Mouse (Mus musculus): ENCODE data around the gene Hyal1.

The Hyal1 gene

GRCm38 (mm10) chr9:107617461-107617860 is 40.7 kb downstream of the Hyal1 start:
- DNase-seq (ENCODE audit: low spot score): no peak

GRCm38 (mm10) chr9:107618098-107618497 is 41.4 kb downstream of the Hyal1 start:
- DNase-seq (ENCODE audit: low spot score): no peak

DNA sequence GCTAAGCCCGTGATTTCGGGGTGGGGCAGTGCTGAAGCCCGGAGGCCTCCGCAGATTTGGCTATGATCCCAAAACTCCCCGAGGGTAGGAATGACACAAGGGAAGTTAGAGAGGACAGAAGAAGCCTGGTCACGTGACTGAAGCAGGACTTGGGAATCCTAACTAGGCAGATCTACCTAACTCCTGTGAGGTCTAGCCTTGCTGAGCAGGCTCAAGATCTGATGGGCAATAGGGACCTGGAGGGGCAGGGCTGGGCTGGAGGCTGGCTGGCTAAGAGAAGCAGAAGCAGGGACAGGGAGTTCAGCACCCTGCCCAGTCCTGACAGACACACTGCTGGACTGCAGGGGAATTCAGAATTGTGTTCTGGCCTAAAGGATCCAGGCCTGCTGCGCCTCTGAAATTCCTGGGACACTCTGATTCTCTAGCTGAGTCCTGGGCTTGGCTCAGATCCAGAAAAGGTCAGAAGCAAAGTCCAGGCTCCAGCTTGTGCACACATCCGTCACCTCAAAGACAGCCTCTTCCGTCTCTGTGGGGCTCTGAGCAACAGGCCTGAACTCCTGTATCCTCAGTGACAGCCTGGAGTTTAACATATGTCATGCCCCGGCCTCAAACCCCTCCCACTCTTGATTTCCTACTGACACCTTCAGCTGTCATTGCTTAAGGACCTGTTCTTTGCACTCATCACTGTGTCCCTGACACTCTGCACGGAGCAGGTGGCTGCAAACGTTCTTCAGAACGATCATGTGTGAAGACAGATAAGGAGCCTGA is 42.2 kb downstream of the Hyal1 start:
- no peak for DNase-seq (ENCODE audit: low spot score)

DNA sequence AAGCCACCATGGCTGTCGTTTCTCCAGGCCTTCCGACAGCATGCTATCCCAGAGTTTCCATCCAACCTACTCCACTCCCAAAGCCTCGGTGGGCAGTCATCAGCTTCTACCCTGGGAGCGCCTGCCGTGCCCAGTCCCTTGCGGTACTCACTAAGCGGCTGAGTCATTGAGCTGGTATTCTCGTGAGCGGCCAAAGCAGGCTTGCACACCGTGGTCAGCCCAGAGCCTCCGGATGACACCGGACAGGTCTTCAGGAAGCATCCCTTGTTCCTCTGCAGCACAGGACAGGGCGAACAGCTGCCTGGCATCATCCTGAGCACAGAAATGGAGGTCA is 42.8 kb downstream of the Hyal1 start:
- DNase-seq (ENCODE audit: low spot score): no peak

- DNase-seq (ENCODE audit: low spot score): no peak
These were observed 44.2 kb downstream of the Hyal1 start for GRCm38 (mm10) chr9:107620954-107621353.

DNA sequence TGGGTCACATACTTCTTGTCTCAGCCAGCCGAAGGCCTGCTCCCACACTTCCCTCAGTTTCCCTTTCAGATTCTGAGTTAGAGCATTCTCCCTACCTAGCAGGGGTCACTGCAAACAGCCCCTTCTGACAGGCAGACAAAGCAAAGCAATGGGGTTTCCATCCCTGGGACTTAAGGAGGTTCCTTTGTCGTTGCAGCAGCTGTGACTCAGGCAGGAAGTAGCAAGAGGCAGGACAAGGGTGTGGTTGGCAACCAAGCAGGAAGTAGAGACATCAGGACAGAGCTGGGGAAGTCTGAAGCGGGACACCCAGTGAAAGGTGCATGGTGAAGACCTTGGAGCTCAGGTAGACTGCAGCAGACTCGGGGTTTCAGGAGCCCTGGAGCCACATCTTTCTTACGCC is 47.8 kb downstream of the Hyal1 start:
- no peak for DNase-seq (ENCODE audit: low spot score)

- DNase-seq (ENCODE audit: low spot score): no peak
These were observed 48.2 kb downstream of the Hyal1 start for GRCm38 (mm10) chr9:107624951-107625350.

DNA sequence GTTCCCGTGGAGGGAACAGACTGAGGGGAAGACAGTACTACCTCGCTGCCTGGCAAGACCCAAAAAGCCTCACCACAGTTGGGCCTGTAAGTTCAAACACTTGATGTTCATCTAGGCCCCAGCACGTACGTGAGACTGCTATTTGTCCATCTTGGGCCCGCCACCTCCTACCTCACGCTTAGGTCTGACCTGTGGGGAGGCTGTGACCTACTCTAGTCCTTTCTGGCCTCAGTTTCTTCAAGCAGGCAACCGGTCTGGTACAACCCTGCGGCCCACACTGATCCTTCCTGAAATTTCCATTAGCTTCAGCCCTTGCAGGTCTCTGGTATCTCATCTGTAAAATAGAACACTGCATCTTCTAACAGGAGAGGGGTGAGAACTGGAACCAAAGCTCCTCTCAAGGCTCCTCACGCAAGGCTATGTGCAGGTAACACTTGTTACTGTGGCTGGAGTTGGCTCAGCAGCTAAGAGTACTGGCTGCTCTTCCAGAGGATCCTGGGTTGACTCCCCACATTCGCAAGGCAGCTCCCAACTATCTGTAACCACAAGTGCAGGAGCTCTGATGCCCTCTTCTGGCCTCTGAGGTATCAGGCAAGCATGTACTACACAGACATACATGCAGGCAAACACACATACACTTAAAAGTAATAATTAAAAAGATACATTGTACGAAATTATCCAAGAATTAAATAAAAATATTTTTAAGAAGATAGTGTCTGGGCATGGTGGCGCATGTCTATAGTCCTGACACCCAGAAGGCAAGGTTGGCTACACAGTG is 48.8 kb downstream of the Hyal1 start:
- DNase-seq (ENCODE audit: low spot score): no peak

DNA sequence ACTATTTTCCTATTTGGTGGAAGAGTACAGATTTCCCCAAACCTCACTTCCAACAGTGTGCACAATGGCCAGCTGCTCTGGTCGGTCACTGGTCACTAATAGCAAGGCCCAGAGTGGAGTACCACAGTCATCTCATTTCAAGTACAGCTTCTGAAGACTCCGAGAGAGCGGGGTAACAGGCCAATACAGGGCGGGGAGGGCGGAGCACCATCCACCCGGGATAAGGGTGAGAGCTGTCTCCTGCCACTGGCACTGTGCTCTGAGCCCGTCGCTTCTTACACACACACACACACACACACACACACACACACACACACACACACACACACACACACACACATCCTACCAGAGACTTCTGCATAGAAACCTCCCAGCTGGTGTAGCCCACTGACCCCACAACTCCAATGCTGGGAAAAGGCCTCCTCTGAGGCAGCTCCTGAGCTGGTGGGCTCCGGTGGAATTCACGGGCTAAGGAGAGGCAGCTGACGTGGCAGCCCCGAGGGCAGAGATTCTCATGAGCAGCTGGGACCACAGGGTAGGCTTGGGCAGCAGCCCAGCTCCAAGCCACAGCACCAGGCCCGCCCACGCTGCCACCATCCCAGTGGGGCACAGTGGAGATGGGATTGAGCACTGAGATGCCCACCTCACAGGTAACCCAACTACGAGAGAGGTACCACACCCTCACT is 49.6 kb downstream of the Hyal1 start:
- no peak for DNase-seq (ENCODE audit: low spot score)

DNA sequence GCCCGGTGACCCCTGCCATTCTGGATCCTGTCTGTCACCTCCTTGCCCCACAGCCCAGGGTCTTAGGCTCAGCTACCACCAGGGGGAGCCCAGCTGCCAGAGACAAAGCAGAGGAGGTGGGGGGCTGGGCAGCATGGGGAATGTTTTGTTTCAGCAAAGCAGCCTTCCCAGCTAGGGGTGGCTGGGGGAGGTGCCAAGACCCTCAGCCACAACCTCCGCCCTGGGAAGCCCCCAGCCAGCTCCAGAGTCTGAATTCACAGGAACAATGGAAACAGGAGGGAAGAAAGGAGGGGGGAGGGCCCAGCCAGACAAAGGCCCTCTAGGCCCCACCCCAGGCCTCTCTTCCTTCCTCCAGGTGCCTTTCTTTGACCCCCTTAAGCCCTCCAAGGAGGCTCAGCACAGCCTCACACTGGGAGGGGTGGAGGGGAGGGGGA is 50.1 kb downstream of the Hyal1 start:
- peak; percentile 98 for DNase-seq (ENCODE audit: low spot score)

- no peak for DNase-seq (ENCODE audit: low spot score)
These were observed 50.9 kb downstream of the Hyal1 start for GRCm38 (mm10) chr9:107627387-107628255.

DNA sequence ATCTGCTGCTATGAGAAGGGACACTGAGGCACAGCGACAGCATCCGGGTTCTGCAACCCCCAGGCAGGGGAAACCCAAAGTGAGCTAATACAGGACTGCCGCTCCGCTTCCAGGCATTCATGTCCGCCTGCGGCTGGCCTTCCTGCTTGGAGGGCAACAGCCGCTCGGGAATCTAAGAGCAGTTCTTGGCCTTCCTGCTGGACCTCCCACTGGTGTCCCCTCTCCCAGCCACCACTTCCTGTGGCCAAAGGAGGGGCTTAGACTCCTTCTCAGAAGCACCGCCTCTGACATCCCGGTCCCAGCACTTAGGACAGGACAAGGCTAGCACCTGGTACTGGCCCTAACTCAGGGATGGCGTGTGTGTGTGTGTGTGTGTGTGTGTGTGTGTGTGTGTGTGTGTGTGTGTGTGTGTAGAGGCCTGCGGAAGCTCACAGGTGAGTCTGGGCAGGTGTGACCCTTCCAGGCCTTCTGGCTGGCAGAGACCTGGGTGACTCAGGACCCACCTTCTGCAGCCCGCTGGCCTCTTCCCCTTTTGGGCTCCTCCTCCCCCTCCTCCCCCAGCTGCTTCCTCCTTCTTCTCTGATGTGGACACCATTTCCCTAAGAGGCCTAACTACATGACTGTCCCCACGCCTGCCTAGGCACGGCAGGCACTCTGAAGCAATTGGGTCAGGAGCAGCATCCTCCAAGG is 52.1 kb downstream of the Hyal1 start:
- DNase-seq (ENCODE audit: low spot score): peak; percentile 55

DNA sequence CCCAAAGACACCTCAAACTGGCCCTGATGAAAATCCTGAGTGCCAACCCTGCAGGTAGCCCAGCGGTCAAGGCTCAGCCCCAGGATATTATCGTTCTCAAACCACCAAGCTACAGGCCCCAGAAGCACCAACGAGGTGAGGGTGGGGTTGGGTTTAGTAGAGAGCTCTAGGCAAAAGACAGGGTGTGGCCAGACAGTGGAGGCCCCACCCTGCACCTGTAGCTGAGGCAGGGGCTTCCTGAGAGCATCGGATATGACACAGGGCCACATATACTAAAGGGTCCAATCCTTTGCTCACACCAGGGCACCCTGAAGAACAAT is 52.6 kb downstream of the Hyal1 start:
- DNase-seq (ENCODE audit: low spot score): no peak

DNA sequence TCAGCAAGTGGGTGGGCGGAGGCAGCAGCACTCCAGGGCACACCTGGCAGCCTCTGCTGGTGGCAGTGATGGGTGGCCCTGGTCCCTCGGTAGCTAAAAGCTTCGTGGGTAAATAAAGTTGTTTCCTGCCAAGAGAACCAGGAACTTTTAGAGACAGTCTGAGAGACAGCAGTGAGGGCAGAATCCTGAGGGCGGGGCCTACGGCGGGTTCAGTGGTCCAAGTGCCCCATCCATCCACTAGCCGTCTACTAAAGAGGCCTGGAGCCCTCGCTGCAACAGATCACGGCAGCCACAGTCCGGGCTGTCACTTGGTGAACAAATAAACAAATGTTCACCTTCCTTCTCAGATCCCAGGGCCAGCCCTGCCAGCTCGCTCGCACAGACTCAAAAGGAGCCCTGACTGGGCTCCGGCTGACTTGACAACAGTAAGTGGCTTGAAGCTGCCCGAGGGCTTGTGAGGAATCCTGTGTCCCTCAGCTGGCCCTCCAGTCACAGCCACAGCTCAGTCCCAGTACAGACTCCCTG is 53.2 kb downstream of the Hyal1 start:
- peak; percentile 71 for DNase-seq (ENCODE audit: low spot score)

DNA sequence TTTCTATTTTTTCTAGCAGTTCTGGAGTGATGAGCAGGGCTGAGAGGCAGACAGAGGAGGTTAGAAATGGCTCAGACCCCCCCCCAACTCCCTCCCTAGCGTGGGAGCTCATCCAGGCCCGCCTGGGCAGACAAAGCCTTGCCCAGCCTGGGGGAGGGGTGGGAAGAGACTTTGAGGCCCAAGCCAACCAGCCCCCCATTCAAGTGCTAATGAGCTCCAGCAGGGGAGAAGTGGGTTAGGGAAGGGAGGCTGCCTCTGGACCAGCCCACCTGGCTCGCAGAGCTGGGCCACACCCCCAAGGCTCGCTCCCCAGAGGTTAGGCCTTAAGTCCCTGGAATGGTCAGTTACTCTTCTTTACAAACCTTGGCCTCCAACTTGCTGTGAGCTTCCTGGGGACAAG is 53.8 kb downstream of the Hyal1 start:
- peak; percentile 88 for DNase-seq (ENCODE audit: low spot score)
